Mouse (Mus musculus) forelimb bud, embryonic 11.5 days (tissue): Measurements from ENCODE around the gene Gm20708.

Experiments used
- DNase-seq: peaks from one replicate; pipeline ENCODE4 v3.0.0-alpha.2; 2012; ENCODE audit warnings: low read depth, low spot score

The Gm20708 gene

DNA sequence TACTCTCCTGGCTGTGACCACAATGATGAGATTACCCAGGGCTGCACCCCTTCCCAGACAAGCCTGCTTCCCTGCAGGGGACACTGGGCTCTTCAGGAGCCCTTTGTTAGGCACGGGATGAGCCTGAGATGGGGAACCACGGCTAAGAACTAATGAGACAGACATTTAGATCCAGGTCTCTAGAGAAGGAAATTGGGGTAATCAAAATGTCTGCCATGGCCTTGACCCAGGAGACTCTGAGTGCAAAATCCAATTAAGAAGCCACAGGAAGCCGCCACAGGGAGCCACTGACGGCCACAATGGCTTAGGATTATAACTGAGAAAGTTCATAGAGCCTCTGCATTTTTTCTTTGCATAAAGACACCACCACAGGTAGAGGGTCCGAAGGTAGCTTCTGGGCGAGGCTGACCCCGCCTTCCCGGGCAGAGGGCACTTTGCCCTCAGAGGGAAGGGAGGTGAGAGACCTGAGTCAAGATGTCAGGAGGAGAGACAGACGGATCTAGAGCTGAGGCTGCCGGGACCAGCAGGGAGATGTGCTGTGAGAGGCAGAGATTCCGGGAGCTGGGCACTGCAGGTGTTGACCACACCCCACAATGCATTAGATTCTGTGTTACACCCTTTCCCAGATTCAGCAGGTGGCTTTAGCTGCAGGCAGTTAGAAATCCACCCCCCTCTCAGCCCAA, 53.8 kb downstream of the Gm20708 start:
- no peak for DNase-seq

DNA sequence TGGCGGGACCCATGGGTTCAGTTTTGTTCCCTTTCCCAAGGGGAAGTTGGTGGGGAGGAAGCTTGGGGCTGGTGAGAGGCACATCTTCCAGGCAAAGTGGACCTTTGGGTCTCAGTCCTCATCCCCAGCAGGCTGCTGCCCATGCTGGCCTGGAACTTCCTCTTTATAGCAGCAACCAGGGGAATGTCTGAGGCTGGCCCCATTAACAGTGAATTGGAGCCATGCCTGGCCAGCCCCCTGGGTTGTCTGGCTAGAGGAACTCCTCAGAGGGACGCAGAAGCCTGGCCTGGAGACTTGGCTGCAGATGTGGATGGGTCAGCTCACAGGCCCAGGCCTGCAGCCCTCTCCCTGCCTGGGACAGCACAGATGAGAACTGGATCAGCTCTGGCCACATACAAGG, 55.3 kb downstream of the Gm20708 start:
- no peak for DNase-seq

DNA sequence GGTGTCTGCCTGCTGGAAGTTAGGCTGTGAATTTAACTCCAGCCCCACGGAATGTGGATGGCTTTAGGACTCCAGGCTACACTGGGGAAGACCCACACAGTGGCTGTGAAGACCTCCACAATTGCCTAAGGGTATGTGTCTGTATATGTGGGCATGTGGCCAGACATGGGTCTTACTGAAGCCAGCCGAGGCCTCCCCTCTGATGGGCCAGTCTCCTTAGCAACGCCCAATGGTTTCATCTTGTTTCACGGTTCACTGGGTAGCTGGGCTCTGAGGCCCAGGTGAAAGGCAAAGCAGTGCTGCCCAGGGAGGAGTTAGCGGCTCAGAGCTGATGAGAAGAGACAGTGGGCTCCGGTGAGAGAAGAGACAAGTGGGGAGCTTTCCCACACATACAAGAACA, 56.5 kb downstream of the Gm20708 start:
- no peak for DNase-seq

DNA sequence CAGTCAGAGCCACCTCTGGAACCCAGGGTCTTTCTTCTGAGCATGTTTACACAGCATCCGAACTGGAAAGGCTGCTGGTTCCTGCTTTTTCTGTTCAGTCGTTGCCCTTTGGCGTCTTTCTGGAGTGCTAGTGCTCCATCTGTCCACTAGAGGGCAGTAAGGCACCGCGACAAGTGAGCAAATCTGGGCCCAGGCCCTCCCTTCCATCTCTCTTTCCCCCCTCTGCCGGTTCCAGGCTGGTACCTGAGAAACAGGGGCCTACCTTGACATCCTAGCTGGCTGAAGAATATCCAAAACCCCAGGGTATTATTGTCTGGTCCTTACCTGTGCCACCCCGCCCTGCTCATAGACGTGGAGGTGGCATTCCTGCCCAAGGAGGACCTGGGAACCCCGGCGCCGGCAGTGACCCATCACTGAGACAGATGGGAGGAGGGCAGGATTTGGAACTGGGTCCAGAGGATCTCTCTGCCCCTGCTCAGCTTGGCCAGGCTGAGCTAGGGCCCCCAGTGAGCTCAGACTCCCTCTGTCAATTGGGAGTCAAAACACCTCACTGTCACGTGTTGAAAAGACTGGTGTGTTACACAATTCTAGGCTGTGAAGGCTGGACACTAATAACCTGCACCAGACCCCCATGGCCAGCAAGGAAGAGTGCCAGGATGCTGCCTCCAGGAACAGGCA, 61.4 kb downstream of the Gm20708 start:
- peak; percentile 85 for DNase-seq

DNA sequence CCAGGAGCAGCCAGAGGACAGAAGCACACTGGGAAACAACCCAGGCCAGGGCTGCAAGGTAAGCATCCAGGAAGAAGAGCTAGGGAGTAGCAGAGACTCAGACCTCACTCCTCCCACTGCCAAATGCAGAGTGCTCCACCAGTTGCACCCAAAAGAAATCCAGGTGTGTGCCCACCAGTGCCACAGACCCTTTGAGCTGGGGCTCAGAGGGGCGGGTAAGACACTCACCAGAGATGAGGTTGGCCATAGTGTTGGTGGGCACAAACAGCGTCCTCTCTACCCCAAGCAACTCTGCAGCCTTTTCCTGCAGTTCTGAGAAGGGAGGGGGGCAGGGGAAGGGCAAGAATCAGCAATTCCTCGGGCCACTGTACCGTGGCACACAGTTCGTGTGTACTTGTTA, 61.9 kb downstream of the Gm20708 start:
- DNase-seq, result no peak

DNA sequence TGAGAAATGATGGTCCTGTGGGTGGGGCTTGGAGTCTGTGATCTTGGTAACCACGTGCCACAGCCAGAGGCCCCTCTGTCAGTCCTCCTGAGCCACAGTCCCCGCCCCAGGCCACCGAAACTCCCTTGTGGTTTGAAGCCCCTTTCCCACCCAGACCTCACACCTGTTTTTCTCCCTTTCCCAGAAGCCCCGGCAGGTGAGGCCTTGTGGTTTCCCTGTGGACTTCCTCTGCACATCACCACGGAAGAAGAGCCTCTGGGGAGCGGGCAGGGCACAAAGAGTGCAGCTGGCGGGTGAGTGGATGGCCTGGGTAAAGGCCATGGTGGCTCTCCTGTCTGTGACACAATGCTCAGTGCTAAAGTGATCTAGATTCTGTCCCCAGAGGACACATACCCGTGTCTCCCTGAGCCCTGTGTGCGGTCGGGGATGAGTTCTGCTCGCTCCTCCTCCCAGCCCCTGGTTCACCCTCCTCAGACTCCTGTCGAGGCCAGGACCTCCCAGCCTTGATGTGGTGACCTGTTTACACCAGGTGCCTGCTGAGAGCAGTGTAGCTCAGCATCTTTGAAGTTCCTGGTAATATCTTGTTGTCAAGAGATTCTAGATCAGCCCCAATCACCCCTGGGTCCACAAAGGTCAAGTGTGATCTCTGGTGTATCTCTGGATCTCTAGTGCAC, 62.6 kb downstream of the Gm20708 start:
- no peak for DNase-seq

DNA sequence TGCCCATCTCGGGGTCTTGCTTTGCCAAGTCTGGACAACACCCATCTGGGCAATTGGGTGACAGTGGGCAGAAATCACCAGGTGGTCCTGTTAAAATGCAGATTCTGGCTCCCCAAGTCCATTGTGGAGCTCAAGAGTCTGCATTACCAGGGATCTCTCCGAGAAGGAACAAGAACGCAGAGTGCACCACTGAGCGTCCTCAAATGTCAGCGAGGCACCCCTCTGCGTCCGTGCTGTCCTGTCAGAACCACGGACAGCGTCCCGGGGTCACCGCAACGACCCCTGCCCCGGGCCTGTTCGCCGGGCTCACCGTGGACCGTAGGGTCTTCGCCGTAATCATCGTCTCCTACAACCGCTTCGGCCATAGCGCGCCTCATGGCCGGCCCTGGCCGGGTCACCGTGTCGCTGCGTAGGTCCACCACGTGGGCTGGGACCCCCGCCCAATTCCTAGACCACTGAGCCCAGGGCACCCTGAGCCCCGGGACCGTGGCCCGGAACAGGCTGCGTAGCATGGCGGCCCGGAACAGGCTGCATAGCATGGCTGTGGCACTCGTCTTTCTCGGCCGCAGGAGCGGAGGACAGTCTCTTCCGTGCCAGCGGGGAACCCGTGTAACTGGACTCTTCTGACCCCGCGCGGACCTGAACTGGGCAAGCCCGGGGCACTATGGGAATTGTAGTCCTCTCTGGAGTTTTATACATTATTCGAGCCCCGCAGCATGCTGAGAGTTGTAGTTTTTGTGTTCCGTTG, 63.6 kb downstream of the Gm20708 start, which contains the start of gene Tha1:
Gene Tha1 (minus strand): TSS at position 621 of the 748 bp plus-strand sequence.
- peak; percentile 77 for DNase-seq

DNA sequence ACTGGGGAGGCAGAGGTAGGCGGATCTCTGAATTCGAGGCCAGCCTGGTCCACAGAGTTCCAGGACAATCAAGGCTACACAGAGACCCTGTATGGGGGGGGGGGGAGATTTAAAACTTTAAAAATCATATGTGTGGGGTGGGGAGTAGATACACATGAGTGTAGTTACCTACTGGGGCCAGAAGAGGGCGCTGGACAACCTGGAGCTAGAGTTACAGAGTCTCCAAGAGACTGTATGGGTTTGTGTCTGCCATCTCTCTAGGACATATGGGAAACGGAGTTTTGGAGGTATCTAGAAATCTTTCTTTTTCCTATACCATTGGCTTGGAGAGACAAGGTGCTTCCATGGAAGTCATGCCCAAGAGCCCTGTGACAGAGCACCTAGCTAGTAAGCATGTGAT, 65.0 kb downstream of the Gm20708 start:
- DNase-seq, result no peak

DNA sequence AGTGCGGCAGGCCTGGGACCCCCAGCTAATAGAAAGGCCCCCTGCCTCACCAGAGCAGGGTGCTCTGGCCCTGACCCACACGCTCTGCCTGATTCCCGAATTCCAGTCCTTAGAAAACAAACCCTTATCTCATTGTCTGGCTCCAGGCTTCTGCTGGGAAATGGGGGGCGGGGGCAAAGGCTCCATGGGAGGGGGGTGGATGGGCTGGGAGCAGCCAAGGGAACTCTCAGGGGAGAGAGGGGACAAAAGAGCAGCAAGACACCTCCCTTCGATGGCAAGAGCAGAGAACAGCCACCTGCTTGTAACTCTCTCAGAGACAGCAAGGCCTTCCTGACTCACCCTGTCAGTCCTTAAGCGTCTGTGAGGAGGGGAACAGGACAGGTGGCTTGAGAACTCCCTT, 66.2 kb downstream of the Gm20708 start:
- DNase-seq, result no peak

DNA sequence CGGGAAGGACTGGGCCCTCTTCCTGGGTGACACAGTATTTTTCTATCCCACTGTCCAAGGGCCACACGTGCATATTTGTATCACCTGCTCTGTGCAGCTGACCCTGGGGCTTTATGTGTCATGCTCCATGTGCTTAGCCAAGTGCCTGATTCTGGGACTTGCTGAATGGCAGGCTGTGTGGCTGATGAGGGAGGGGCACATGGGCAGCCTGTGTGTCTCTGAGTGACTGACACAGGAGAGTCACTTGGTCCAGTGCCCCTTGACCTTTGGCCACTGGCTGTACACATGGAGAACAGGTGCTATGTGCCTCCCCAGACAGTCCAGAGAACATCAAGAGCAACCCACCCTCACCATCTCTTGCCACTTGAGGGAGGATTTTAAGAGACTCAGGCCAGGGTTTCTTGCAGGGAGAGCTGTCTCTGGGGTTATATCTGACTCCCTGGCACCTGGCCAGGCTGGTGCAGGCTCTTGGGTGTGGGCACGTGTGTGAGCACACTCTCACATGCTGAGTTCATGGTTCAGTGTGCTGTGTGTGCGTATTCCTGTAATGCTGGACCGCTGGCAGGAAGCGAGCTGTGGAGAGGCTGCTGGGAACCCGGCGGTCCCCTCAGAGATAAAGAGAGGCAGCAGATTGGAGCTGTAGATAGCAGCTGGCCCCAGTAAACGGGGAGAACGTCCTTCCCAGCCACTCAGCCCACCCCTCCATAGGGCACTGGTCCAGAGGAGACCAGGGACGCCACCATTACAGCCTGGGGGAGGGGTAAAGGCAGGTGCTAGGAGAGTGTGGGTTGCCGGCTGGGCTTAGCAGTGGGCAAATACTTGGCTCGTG, 68.7 kb downstream of the Gm20708 start:
- no peak for DNase-seq

DNA sequence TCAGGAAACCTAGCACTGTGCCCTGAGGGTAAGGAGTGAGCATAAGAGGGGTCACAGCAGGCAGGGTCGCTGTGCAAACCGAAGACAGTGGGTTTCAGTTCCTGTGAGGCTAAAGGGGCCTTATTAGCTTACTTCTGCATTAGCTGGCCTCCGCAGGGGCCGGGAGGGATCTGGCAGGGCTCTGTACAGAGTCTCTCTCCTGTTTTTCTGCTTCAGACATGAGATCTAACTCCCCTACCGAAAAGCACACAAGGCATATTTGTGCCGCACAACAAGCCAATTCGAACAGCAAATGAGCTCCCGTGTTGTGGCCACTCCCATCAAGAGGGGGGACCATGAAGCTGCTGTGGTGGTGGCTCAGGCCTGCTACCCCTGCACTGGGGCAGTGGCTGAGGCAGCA, 69.4 kb downstream of the Gm20708 start:
- DNase-seq, result no peak

DNA sequence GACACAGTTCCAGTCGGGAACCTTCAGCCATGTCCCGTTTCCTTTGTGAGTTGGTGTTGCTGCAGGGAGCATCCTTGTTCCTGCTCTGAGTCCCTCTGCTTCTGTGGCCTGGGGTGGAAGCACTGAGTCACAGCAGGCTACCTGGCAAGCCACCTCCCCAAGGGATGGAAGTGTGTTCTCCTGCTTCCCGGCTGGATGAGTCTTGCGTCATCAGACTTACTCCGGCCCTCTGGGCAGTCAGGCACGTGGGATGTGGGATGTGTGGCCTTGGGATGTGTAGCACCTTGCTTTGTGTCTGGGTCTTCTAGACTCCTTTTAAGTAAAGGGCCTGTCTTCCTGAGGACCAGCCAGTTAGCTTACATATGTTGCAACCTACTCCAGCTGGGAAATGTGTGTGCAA, 70.2 kb downstream of the Gm20708 start:
- DNase-seq, result no peak

DNA sequence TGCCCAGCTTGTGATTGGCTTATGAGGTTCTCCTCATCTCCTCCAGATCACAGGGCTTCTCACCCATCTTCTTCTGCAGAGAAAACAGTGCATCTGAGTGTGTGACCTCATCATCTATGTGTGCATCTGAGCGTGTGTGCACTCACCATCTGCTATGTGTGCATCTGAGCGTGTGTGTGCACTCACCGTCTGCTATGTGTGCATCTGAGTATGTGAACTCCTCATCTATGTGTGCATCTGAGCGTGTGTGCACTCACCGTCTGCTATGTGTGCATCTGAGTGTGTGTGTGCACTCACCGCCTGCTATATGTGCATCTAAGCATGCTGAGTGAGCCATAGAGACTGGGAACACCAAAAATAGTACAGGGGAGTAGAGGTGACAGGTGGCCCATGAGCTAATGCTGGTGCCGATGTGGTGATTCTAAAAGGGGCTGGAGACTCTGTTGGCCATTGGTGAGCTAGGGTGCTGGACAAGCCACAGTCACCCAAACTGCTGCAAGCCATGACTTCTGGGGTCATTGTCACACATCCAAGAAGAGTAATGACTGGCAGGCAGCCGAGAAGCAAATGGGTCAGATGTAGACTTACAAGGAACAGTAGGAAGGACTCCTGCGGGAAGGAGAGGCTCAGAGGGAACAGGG, 71.0 kb downstream of the Gm20708 start:
- no peak for DNase-seq

DNA sequence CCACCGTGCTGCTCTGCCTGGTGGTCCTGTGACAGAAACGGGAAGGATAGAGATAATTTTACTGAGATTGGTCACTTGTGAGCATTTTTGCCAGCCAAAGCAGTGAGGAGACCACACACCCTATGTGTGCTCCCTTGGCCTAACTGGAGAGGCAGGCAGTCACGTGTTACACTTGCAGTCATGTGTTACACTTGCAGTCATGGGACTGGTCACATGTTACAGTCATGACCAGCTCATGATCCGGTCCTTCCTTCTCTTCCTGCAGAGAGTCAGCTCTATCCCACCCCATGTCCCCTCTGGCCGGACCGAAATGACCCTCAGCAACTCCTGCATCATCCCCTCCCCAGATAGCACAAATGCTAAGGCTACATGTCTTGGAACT, 71.5 kb downstream of the Gm20708 start:
- no peak for DNase-seq

DNA sequence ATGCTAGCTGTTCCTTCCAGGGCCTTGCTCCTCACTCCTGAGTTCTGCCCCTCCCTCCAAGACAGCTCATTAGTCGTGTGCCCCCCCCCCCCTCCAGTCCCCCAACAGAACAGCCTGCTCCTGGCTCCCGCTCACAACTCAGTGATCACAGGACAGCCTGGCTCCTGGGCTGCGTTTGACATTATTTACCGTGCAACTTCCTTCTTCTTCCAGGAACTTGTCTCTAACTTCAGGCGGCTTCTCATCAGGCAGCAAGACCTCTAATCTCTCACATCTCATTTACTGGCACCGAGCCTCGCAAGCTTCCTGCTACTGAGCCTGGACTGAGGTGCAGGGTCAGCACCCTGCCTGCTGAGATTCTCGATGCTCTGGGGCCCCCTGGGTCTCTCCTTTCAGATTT, 72.3 kb downstream of the Gm20708 start:
- DNase-seq, result no peak

DNA sequence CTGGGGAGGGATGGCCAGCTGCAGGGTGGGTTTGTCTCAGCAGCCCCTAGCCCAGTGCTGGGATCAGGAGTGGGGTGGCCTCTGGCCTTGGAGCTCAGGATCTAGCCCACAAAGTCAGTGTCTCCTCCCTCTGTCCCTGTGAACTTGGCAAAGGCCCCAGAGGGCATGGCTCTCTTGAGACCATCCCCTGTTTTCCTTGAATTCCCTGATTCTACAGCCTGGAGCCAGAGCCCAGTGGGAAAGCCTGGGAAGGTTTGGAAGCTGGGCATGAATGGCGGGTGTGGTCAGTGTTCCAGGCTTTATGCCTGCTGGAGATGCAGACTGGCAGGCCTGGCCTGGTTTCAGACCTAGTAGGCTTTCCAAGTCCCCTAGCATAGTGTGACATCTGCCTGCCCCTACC, 72.7 kb downstream of the Gm20708 start:
- DNase-seq, result no peak

DNA sequence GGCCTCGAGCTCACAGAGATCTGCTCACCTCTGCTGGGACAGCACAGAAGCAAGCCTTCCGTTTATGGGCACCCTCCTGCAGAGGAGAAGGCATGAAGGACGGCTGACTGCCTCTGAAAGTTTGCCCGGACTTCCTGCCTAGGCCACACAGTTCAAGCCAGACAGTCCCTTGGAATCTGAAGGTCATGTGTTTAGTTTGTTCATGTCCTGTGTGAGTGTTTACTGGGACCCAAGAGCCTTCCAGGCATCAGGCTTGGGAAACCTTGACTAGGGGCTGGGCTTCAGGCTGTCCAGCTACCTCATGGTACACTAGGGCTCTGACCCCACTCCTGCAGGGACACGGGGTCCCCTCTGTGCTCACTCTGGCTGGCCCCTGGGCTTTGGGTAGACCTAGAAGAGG, 76.5 kb downstream of the Gm20708 start:
- no peak for DNase-seq

DNA sequence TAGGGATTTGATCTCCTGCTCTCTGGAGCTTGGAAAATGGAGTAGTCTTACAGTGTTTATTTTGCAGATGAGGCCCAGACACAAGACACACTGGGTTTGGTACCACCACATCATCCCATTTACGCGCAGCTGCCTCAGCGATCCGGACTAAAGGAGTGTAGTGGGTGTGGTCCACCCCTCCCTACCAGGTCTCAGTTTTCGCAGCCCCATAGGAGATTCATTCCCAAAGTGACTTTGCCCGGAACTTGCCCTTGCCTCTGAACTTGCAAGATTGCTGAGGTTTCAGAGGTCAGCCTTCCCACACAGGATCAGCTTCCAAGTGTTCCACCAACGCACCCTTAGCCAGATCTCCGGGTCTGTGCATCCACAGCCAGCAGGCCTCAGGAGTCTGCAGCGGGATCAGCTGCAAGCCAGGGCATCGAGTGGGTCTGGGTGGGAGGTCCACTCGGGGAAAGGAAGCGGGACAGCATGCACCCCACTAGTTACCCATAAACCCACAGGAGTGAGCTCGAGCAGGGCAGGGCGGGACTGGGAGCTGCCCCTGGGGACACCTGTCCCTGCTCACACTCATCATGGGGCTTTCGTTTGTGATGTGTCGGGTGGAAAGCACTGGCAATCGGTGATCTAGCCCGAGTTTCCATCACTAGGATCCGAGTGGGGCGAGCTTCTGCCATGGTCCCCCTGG, 78.8 kb downstream of the Gm20708 start:
- no peak for DNase-seq

DNA sequence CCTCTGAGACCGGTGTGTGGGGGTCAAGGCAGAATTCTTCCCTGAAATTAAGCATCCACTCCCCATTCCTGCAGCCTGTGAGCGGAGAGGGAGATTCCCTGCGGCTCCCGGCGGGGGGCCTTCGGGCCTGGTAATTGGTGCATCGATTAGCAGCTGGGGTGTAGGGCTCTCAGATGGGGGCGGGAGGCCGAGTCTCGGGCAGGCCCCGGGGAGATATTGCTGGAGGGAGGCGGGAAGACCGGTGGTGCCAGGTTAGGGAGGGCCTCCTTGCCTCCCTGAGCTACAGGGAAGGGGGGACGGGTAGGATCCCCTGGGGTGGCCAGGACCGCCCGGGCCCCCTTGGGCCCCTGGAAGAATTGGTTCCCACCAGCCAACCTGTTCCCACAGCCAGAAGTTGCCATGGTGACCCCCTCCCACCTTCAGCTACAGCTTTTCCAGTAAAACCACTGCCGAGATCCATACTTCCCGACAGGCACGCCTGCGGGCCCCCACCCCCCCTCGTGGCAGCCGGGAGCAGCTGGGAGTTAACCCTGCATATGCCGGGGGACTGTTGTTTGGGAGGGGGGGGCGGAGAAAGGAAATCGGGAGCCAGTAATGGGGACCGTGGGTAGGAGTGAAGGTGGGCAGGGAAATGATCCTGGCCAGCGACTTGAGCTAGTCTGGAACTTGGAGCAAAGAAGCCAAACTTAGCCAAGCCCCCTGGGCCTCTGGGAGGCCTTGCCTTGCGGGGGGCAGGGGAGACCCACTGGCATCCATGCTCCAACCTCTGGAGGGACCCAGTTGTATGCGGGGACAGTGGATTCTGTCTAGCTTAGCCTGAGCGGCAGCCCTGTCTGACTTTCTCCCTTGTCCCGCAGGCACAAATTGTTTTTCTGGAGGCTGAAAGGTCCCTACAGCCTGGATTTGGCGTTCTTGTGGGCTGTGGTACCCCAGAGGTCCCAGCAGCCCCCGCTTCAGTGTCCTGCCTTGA, 79.7 kb downstream of the Gm20708 start:
- peak; percentile 64 for DNase-seq
